Mouse (Mus musculus) splenic B cell, adult 2 months (primary cell): ENCODE measurements around the gene Prlr.

Source experiments
- DNase-seq: peaks from one replicate; pipeline ENCODE4 v3.0.0-alpha.2; 2011; ENCODE audit warnings: low read depth, low spot score
- H3K27me3 ChIP-seq: 2 replicates; pipeline ENCODE4 v1.6.1; 2012; ENCODE audit warnings: mild to moderate bottlenecking, low read length, moderate library complexity, mixed read lengths; ENCODE audit not compliant: control insufficient read depth, poor library complexity, insufficient read depth, severe bottlenecking
- H3K36me3 ChIP-seq: 2 replicates; pipeline ENCODE4 v1.6.1; 2012; ENCODE audit warnings: mild to moderate bottlenecking, low read length, moderate library complexity, mixed read lengths; ENCODE audit not compliant: control insufficient read depth, poor library complexity, insufficient read depth, severe bottlenecking

Prlr gene

DNA sequence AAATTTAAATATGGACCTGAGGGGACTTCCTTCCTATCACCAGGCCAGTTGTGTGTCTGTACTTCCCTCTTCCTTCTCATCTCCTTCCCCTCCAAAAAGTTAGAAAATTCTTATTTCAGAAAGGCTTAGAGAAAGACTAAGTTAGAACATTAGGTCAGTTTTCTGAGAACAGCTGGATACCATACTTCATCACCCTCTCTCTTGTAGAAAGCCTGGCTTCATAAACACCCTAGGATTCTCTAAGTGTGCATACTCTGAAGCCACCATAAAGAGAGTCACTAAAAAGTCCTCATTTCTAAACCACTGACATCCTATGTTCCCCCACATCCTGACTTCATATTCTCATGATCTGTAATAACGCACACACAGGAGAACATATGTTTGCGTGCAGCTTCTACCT, 85.2 kb downstream of the Prlr start:
- H3K36me3 ChIP-seq: no peaks in the 10 kb centered on the region
- H3K27me3 ChIP-seq: no peaks in the 10 kb centered on the region
- DNase-seq: no peak

- H3K36me3 ChIP-seq: no peaks in the 10 kb centered on the region
- DNase-seq: no peak
- H3K27me3 ChIP-seq: no peaks in the 10 kb centered on the region
Measured at GRCm38 (mm10) chr15:10262641-10263040, 85.6 kb downstream of the Prlr start.

- no peak for DNase-seq
- H3K36me3 ChIP-seq: no peaks in the 10 kb centered on the region
- no peaks in the 10 kb centered on the region for H3K27me3 ChIP-seq
Measured at GRCm38 (mm10) chr15:10263420-10263819, 86.4 kb downstream of the Prlr start.

- Histone ChIP-seq H3K27me3 (no peaks in the 10 kb centered on the region), H3K36me3 (no peaks in the 10 kb centered on the region)
- DNase-seq: no peak
Measured at GRCm38 (mm10) chr15:10264885-10265284, 87.8 kb downstream of the Prlr start.

GRCm38 (mm10) chr15:10267251-10267650, 90.2 kb downstream of the Prlr start:
- H3K36me3 ChIP-seq: no peaks in the 10 kb centered on the region
- no peaks in the 10 kb centered on the region for H3K27me3 ChIP-seq
- DNase-seq: no peak

GRCm38 (mm10) chr15:10276386-10276785, 99.3 kb downstream of the Prlr start:
- no peaks in the 10 kb centered on the region for H3K27me3 ChIP-seq
- H3K36me3 ChIP-seq: no peaks in the 10 kb centered on the region
- DNase-seq: no peak

DNA sequence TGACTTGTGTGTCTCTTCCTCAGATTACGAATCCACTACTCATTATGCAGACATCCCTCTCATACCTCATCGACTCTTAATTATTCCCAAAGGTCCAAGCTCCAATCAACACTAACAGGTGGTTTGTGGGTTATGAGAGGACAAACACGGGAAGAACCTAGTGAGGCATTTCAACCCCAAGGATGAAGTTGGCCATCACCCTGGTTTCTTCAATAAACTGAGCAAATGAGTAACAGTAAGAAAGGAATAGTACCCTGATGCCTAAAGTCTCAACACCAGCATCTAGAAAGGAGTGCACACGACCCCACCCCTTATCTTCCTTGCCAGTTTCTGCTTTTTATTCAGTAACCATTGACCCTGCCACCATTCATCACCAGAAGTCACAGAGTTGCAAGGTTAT, 100.4 kb downstream of the Prlr start:
- H3K36me3 ChIP-seq: no peaks in the 10 kb centered on the region
- DNase-seq: no peak
- no peaks in the 10 kb centered on the region for H3K27me3 ChIP-seq

- no peak for DNase-seq
- no peaks in the 10 kb centered on the region for H3K27me3 ChIP-seq
- no peaks in the 10 kb centered on the region for H3K36me3 ChIP-seq
Measured at GRCm38 (mm10) chr15:10281546-10281945, 104.5 kb downstream of the Prlr start.

DNA sequence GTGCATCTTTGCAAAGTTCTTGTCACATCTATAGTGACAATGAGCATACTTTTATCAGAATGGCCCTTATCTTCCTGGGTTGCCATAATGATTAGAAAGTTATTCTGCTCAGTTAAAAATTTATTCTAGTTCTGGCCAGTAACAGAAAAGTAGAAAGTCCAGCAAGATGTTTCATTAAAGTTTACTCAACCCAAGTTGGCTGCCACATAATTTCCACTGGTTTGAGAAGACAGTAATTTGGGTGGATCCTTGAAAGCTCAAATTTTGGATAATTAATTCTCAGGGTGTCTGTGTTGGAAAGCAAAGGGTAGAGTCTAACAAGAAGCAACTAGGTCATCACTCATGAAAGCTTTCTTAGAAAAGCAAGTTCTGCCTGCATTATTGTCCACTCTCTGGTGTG, 106.6 kb downstream of the Prlr start:
- no peaks in the 10 kb centered on the region for H3K27me3 ChIP-seq
- DNase-seq: no peak
- no peaks in the 10 kb centered on the region for H3K36me3 ChIP-seq

GRCm38 (mm10) chr15:10296570-10296969, 119.5 kb downstream of the Prlr start:
- H3K27me3 ChIP-seq: no peaks in the 10 kb centered on the region
- H3K36me3 ChIP-seq: no peaks in the 10 kb centered on the region
- no peak for DNase-seq

DNA sequence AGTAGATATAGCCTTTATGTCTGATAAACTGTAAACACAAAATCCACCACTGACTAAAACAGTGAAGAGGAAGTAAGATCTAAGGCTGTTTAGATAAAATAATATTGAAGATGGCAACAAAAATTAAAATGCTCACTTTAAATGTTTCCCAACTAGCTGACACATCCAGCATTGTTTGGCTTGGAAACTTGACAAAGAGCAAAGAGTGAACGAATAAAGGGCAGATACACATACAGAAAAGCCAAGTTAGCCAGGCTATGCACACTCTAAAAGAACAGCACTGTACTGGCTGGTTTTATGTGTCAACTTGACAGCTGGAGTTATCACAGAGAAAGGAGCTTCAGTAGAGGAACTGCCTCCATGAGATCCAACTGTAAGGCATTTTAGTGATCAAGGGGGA, 121.0 kb downstream of the Prlr start:
- DNase-seq: no peak
- no peaks in the 10 kb centered on the region for H3K27me3 ChIP-seq
- no peaks in the 10 kb centered on the region for H3K36me3 ChIP-seq

GRCm38 (mm10) chr15:10299467-10299866, 122.4 kb downstream of the Prlr start:
- H3K36me3 ChIP-seq: no peaks in the 10 kb centered on the region
- DNase-seq: no peak
- no peaks in the 10 kb centered on the region for H3K27me3 ChIP-seq

DNA sequence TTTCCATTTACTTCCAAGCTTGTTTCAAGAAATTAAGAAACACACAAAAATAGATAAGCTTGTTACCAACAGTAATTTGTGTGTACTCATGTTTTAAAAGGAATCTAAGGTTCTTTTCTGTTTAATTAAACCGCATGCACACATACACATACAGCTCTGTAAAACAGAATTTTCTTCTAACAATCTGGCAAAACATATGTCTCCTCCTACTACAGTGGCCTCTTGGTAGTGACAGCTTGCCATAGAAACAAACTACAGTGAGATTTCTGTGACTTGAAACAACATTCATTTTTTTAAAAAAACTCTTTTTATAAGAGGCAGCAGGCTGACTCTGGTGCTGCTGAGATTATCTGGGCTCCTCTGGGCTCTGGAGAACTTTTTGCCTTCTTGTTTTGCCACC, 129.4 kb downstream of the Prlr start:
- DNase-seq: no peak
- no peaks in the 10 kb centered on the region for H3K27me3 ChIP-seq

GRCm38 (mm10) chr15:10311826-10312225, 134.8 kb downstream of the Prlr start:
- no peaks in the 10 kb centered on the region for H3K27me3 ChIP-seq
- no peak for DNase-seq
- no peaks in the 10 kb centered on the region for H3K36me3 ChIP-seq

More for the DNA sequence above, 129.4 kb downstream of the Prlr start:
- no peaks in the 10 kb centered on the region for H3K36me3 ChIP-seq

DNA sequence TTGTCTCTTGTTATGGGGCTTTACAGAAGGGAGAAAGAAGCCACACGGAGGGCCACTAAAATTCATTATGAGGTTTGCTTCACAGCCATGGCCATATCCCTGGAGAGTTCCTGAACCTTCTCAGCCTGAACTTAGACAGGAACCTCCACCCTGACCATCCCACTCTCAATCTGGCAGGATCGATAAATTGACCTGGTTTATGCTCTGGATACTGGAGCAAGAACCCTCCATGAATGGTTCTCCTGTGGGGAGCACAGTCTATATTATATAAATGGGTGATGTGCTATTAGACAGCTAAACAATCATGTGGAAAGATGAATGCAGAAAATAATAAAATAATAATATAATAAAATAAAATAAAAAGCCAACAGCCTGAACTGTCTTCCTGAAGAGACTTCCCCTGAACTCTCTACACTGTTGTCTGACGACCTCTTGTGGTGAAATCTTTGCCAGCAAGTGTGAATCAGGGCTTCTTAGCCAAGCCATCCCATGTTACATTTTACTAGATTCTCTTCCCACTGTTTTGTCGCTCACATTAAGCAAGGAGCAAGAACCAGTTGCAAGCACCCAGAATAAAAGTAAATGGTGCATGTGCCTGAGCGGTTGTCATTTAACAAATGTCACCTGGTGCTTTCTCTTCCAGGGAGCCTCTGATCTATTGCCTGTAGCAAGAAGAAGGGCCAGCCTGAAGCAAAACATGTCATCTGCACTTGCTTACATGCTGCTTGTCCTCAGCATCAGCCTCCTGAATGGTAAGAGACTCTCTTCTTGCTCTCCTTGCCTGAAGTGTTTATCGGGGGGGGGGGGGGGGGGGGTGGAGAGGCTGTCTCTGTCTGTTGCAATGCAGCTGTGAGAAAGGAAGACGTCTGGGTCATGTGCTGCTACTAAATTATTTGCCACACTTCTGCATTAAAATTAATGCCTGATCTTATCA, 136.8 kb downstream of the Prlr start:
- Histone ChIP-seq H3K27me3 (no peaks in the 10 kb centered on the region), H3K36me3 (no peaks in the 10 kb centered on the region)
- DNase-seq: peak; percentile 72

- Histone ChIP-seq H3K27me3 (no peaks in the 10 kb centered on the region), H3K36me3 (no peaks in the 10 kb centered on the region)
- no peak for DNase-seq
Measured at GRCm38 (mm10) chr15:10325080-10325479, 148.0 kb downstream of the Prlr start, which contains the start of gene Gm21973. Gene Gm21973, plus strand, starts transcription at chr15:10325380.
